Mouse (Mus musculus) naive thymus-derived CD4-positive, alpha-beta T cell, adult 2 months (primary cell): ENCODE measurements around the gene Fbxo11.
"Not testable (repeated sequence)": the region's sequence is repeated elsewhere in the genome, so short reads cannot be mapped to it uniquely, and the experiment has no call there.

Source experiments
- DNase-seq: peaks from one replicate; pipeline ENCODE4 v3.0.0-alpha.2; 2011; ENCODE audit warnings: low read depth

Gene Fbxo11

GRCm38 (mm10) chr17:87963081-87964075 lies 101.7 kb downstream of the Fbxo11 start:
- DNase-seq, result no peak

GRCm38 (mm10) chr17:87959931-87960330 lies 105.2 kb downstream of the Fbxo11 start:
- not testable (repeated sequence) for DNase-seq

GRCm38 (mm10) chr17:87959406-87959805 lies 105.7 kb downstream of the Fbxo11 start:
- DNase-seq, result not testable (repeated sequence)

GRCm38 (mm10) chr17:87958283-87958682 lies 106.8 kb downstream of the Fbxo11 start:
- peak; percentile 47 for DNase-seq

- no peak for DNase-seq
These were observed 107.8 kb downstream of the Fbxo11 start for GRCm38 (mm10) chr17:87957096-87957840.

- DNase-seq, result not testable (repeated sequence)
These were observed 110.4 kb downstream of the Fbxo11 start for GRCm38 (mm10) chr17:87954618-87955124.

- peak; percentile 83 for DNase-seq
These were observed 116.0 kb downstream of the Fbxo11 start for GRCm38 (mm10) chr17:87948965-87949584.
